Mouse (Mus musculus): ENCODE measurements around the gene Metrn.

- no peak for TF ChIP-seq POLR2A (IDR thresholded peaks at IDR 0.05; ENCODE audit: borderline replicate concordance, low read depth, low read length)
- TF ChIP-seq CTCF (IDR thresholded peaks at IDR 0.05; ENCODE audit: low read depth, low read length): no peak
Observed at GRCm38 (mm10) chr17:25761561-25761970, 35.4 kb downstream of the Metrn start.

Data from bone marrow macrophage, adult 2 months (primary cell).